ENCODE assay signal across 9 mouse cellular contexts in the genomic region with DNA sequence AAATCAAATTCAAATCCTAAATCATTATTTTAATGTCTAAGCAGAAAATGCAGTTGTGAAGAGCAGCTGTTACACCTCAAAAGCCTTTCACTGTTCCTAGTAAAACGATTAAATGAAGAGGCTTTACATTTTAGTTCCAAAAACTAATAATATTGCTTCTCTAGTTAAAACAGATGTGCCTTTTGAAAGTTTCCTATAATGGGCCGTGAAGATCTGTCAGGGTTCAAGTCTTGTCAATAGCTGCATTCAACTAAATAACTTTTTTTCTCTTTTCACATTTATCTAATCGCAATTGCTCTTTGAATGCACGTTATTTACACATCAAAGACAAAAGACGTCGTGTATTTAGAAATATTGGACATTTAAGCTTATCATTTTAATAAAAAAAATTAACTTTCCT. TPM values are rescaled to one million over a fixed set of nuclear protein-coding genes. Genes with fewer than 3 reads are reported as not detected.
DNase-seq lines count a peak whose midpoint lies in the region; ATAC-seq and TF ChIP-seq lines count a peak whose summit lies in the region.
"Had no signal": no experiment of that assay in that cellular context is flagged by ENCODE, and none has a peak within 500 bp of the region (broad histone marks: within the 10 kb centered on the region; RNA-seq: fewer than 3 reads in every experiment).

No protein-coding gene starts in this region.

- no peak for TF ChIP-seq CTCF in cerebellum, adult 2 months (IDR thresholded peaks at IDR 0.05; ENCODE audit: borderline replicate concordance, insufficient read depth, low read depth, low read length)
- no peak for TF ChIP-seq CTCF in lung, postnatal 0 days (IDR thresholded peaks at IDR 0.05)

- no peak for TF ChIP-seq EP300 in lung, postnatal 0 days (IDR thresholded peaks at IDR 0.05)

- peak overlapping the region; percentile 88 for H3K4me3 ChIP-seq in cerebellum, adult 2 months (replicated peaks; ENCODE audit: insufficient read depth, low read depth, low read length)
- peak overlapping the region; percentile 80; the same call in 1 of the 2 replicates for H3K4me3 ChIP-seq in lung, postnatal 0 days (ENCODE audit: low read depth, low read length)
- H3K4me3 ChIP-seq in limb, embryonic 13.5 days = peak overlapping the region; percentile 88
- H3K4me3 ChIP-seq in neural tube, embryonic 15.5 days (replicated peaks) = peak overlapping the region; percentile 23; the same call in 1 of the 2 replicates

- H3K36me3 ChIP-seq in lung, postnatal 0 days (ENCODE audit: insufficient read depth, low read length) = no peaks in the 10 kb centered on the region
- H3K36me3 ChIP-seq in limb, embryonic 13.5 days = no peaks in the 10 kb centered on the region
- no peaks in the 10 kb centered on the region for H3K36me3 ChIP-seq in neural tube, embryonic 15.5 days

- no peak overlapping the region for H3K9ac ChIP-seq in lung, postnatal 0 days (replicated peaks; ENCODE audit: low read depth)
- 0 out of 2 replicates have a peak overlapping the region, but pooled peaks have one; percentile 20 for H3K9ac ChIP-seq in limb, embryonic 13.5 days
- H3K9ac ChIP-seq in neural tube, embryonic 15.5 days (replicated peaks) = peak overlapping the region; percentile 26; the same call in 1 of the 2 replicates

- no peak overlapping the region for H3K27ac ChIP-seq in cerebellum, adult 2 months (ENCODE audit: insufficient read depth, low read length)
- H3K27ac ChIP-seq in lung, postnatal 0 days (ENCODE audit: low read length) = peak overlapping the region; percentile 100; the same call in 1 of the 2 replicates
- peak overlapping the region; percentile 78; the same call in 1 of the 2 replicates for H3K27ac ChIP-seq in limb, embryonic 13.5 days
- peak overlapping the region; percentile 100 for H3K27ac ChIP-seq in neural tube, embryonic 15.5 days (replicated peaks)

- no peaks in the 10 kb centered on the region for H3K27me3 ChIP-seq in cerebellum, adult 2 months (ENCODE audit: control insufficient read depth, insufficient read depth, low read length)
- no peaks in the 10 kb centered on the region for H3K27me3 ChIP-seq in lung, postnatal 0 days (replicated peaks; ENCODE audit: insufficient read depth, low read length)
- no peaks in the 10 kb centered on the region for H3K27me3 ChIP-seq in limb, embryonic 13.5 days
- H3K27me3 ChIP-seq in neural tube, embryonic 15.5 days (replicated peaks) = no peaks in the 10 kb centered on the region

- WGBS in cerebellum, adult 2 months = 16% methylated on average over 6 of the region's 6 CpGs
- 11% methylated on average over 6 of the region's 6 CpGs for WGBS in lung, postnatal 0 days
- 17% methylated on average over 6 of the region's 6 CpGs for WGBS in limb, embryonic 13.5 days
- 5% methylated on average over 6 of the region's 6 CpGs for WGBS in neural tube, embryonic 15.5 days

- no peak for DNase-seq in cerebellum, adult 2 months
- DNase-seq in cerebellum, postnatal 10 days = no peak
- DNase-seq in lung, postnatal 0 days (ENCODE audit: low spot score) = no peak
- no peak for DNase-seq in lung, postnatal 4 days
- DNase-seq in layer of hippocampus, adult 18-20 months (ENCODE audit: low spot score in 2 of 2) = no peak
- DNase-seq in spleen, postnatal 14 days (ENCODE audit: low spot score in 2 of 2) = no peak
- DNase-seq: gastrocnemius, postnatal 36 days had no signal

- no peaks in the 10 kb centered on the region for H3K9me3 ChIP-seq in lung, postnatal 0 days (ENCODE audit: low read length)
- no peaks in the 10 kb centered on the region for H3K9me3 ChIP-seq in limb, embryonic 13.5 days
- no peaks in the 10 kb centered on the region for H3K9me3 ChIP-seq in neural tube, embryonic 15.5 days (replicated peaks)

- no peaks in the 10 kb centered on the region; the same call in 1 of the 2 replicates for H3K4me1 ChIP-seq in cerebellum, adult 2 months (ENCODE audit: control insufficient read depth, insufficient read depth, low read length)
- no peaks in the 10 kb centered on the region for H3K4me1 ChIP-seq in lung, postnatal 0 days (ENCODE audit: insufficient read depth, low read depth, low read length)
- H3K4me1 ChIP-seq in limb, embryonic 13.5 days = peaks cover 12% of the 10 kb centered on the region
- peaks cover 17% of the 10 kb centered on the region for H3K4me1 ChIP-seq in neural tube, embryonic 15.5 days

- ATAC-seq in lung, postnatal 0 days = no peak
- ATAC-seq in limb, embryonic 13.5 days (ENCODE audit: low FRiP score, low read depth) = no peak
- ATAC-seq in neural tube, embryonic 15.5 days (ENCODE audit: low FRiP score) = no peak

- H3K4me2 ChIP-seq in lung, postnatal 0 days (replicated peaks; ENCODE audit: low read depth, low read length) = peak overlapping the region; percentile 75
- H3K4me2 ChIP-seq in limb, embryonic 13.5 days (replicated peaks) = peak overlapping the region; percentile 58
- peak overlapping the region; percentile 57 for H3K4me2 ChIP-seq in neural tube, embryonic 15.5 days

- TF ChIP-seq POLR2A in cerebellum, adult 2 months (IDR thresholded peaks at IDR 0.05; ENCODE audit: borderline replicate concordance, insufficient read depth, low read length) = no peak

RNA-seq across cellular contexts. Expression of a gene that starts 1.0 kb away (rescaled TPM):
- 7.8 and 9.4 TPM in 2 replicates for polyA plus RNA-seq in cerebellum, adult 2 months (2012; rRNA removed)
- 2.0 and 3.5 TPM in 2 replicates for polyA plus RNA-seq in lung, postnatal 0 days (2015; fragmentation: Nextera tagmentation; extraction: Ambion mirVana)
- polyA plus RNA-seq in limb, embryonic 13.5 days (2015; fragmentation: Nextera tagmentation; extraction: Ambion mirVana) = 1.9 and 2.0 TPM in 2 replicates
- 2.7 and 3.7 TPM in 2 replicates for polyA plus RNA-seq in neural tube, embryonic 15.5 days (2015; fragmentation: Nextera tagmentation; extraction: Ambion mirVana)
- total RNA-seq in layer of hippocampus, adult 18-20 months (2021) = 10 to 100 TPM; 15.3 to 16.4 TPM

RNA-seq across cellular contexts. Expression of a gene that starts 1.3 kb away (rescaled TPM):
- 4.4 and 4.9 TPM in 2 replicates for polyA plus RNA-seq in cerebellum, adult 2 months (2012; rRNA removed)
- polyA plus RNA-seq in lung, postnatal 0 days (2015; fragmentation: Nextera tagmentation; extraction: Ambion mirVana) = 15.6 and 17.3 TPM in 2 replicates
- 21.3 and 21.5 TPM in 2 replicates for polyA plus RNA-seq in limb, embryonic 13.5 days (2015; fragmentation: Nextera tagmentation; extraction: Ambion mirVana)
- 16.8 and 18.9 TPM in 2 replicates for polyA plus RNA-seq in neural tube, embryonic 15.5 days (2015; fragmentation: Nextera tagmentation; extraction: Ambion mirVana)
- total RNA-seq in layer of hippocampus, adult 18-20 months (2021) = 1 to 10 TPM; 3.6 to 4.5 TPM

RNA-seq across cellular contexts. Expression of a gene that starts 22.4 kb away (rescaled TPM):
- 6.5 and 7.3 TPM in 2 replicates for polyA plus RNA-seq in cerebellum, adult 2 months (2012; rRNA removed)
- 5.6 and 5.8 TPM in 2 replicates for polyA plus RNA-seq in lung, postnatal 0 days (2015; fragmentation: Nextera tagmentation; extraction: Ambion mirVana)
- polyA plus RNA-seq in limb, embryonic 13.5 days (2015; fragmentation: Nextera tagmentation; extraction: Ambion mirVana) = 7.5 and 9.3 TPM in 2 replicates
- 11.5 and 12.6 TPM in 2 replicates for polyA plus RNA-seq in neural tube, embryonic 15.5 days (2015; fragmentation: Nextera tagmentation; extraction: Ambion mirVana)
- total RNA-seq in layer of hippocampus, adult 18-20 months (2021) = 1 to 10 TPM; 5.0 to 6.4 TPM

Comparison
In these comparisons a context has a peak if more than half of its experiments do, and no peak if none do; other contexts are left out.
1. H3K4me3 ChIP-seq: peak in every context shown above with its lines; median percentile 88 in cerebellum, adult 2 months; 88 in limb, embryonic 13.5 days; 80 in lung, postnatal 0 days; 23 in neural tube, embryonic 15.5 days.